Mouse (Mus musculus): ENCODE data around the gene Psmd2.

DNA sequence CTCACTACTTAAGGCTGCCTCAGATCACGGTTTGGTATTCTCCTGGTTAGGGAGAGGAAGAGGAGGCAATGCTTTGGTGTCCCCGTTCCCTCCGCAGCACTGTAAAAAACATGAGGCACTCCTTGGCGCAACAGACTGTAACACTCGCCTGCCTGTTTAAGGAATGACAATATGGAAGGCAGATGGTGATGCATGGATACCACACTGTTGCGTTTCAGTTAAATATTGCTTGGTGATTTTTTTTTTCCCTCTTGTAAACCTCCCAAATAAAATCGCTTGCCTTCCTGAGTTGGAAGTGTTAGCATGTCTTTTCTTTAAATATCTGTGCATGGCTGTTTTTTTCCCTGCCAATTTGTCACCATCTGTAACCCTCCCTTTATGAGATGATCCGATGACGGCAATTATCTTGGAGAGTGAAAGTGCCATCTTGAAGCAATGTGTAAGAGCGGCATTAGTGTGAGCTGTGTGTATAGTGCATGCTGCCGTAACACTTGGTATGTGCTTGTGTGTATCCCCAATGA is 22.5 kb upstream of the Psmd2 start:
- TF ChIP-seq CTCF (IDR thresholded peaks at IDR 0.05; ENCODE audit: low read depth, low read length) (no peak), POLR2A (IDR thresholded peaks at IDR 0.05; ENCODE audit: insufficient read depth, low read length) (no peak)

Data from ES-Bruce4 (cell line).